Mouse (Mus musculus): ENCODE data around the gene Smdt1. TPM values are rescaled to one million over a fixed set of nuclear protein-coding genes. Genes with fewer than 3 reads are reported as not detected.

Gene Smdt1
- 259 and 323 TPM in 2 replicates for polyA plus RNA-seq (2012; rRNA removed)

GRCm38 (mm10) chr15:82338593-82339112, at the start of gene Smdt1, which contains the start of the genes Naga and Pheta2:
Smdt1 (plus strand) TSS chr15:82338959.
Naga (minus strand) TSS chr15:82338925.
Pheta2 (plus strand) TSS chr15:82338942.

GRCm38 (mm10) chr15:82298764-82299561, 39.8 kb upstream of the Smdt1 start, which contains the start of gene Wbp2nl:
Wbp2nl (plus strand) TSS chr15:82298954.

GRCm38 (mm10) chr15:82354126-82354945, 15.6 kb downstream of the Smdt1 start, which contains the start of gene Ndufa6:
Ndufa6 (minus strand) TSS chr15:82354322.

GRCm38 (mm10) chr15:82379871-82380713, 41.3 kb downstream of the Smdt1 start, which contains the start of gene Cyp2d22:
Cyp2d22 (minus strand) TSS chr15:82380260.

GRCm38 (mm10) chr15:82393922-82394321, 55.2 kb downstream of the Smdt1 start, which contains the start of gene Cyp2d11:
Cyp2d11 (minus strand) TSS chr15:82394022.

Other genes with a start within 250 kb of the Smdt1 start
- gene Ccdc134, start 211.0 kb upstream of the Smdt1 start, polyA plus RNA-seq (2012; rRNA removed): 9.7 and 10.2 TPM in 2 replicates
- gene Srebf2, start 191.8 kb upstream of the Smdt1 start, polyA plus RNA-seq (2012; rRNA removed): 273 and 329 TPM in 2 replicates
- 0.20 and 0.28 TPM in 2 replicates for gene Shisa8, start 126.1 kb upstream of the Smdt1 start, polyA plus RNA-seq (2012; rRNA removed)
- 2.9 and 7.8 TPM in 2 replicates for gene Tnfrsf13c, start 114.6 kb upstream of the Smdt1 start, polyA plus RNA-seq (2012; rRNA removed)
- 18.0 and 25.1 TPM in 2 replicates for gene Cenpm, start 94.2 kb upstream of the Smdt1 start, polyA plus RNA-seq (2012; rRNA removed)
- 0.09 TPM in 2 replicates for gene 1500009C09Rik, start 86.6 kb upstream of the Smdt1 start, polyA plus RNA-seq (2012; rRNA removed)
- gene Sept3, start 64.1 kb upstream of the Smdt1 start, polyA plus RNA-seq (2012; rRNA removed): 0.57 and 0.87 TPM in 2 replicates
- 0.13 and 0.66 TPM in 2 replicates for gene Wbp2nl, start 40.0 kb upstream of the Smdt1 start, polyA plus RNA-seq (2012; rRNA removed)
- gene Naga, start within 50 bp of the Smdt1 start, polyA plus RNA-seq (2012; rRNA removed): 385 and 410 TPM in 2 replicates
- 0.95 and 1.2 TPM in 2 replicates for gene Pheta2, start within 50 bp of the Smdt1 start, polyA plus RNA-seq (2012; rRNA removed)
- gene Ndufa6, start 15.4 kb downstream of the Smdt1 start, polyA plus RNA-seq (2012; rRNA removed): 457 and 560 TPM in 2 replicates
- 55.6 and 68.7 TPM in 2 replicates for gene Cyp2d22, start 41.3 kb downstream of the Smdt1 start, polyA plus RNA-seq (2012; rRNA removed)
- gene Cyp2d11, start 55.1 kb downstream of the Smdt1 start, polyA plus RNA-seq (2012; rRNA removed): 0.09 and 0.22 TPM in 2 replicates
- gene Cyp2d10, start 68.2 kb downstream of the Smdt1 start, polyA plus RNA-seq (2012; rRNA removed): 103 and 104 TPM in 2 replicates
- 48.4 and 53.8 TPM in 2 replicates for gene Cyp2d9, start 94.5 kb downstream of the Smdt1 start, polyA plus RNA-seq (2012; rRNA removed)
- 56.4 and 63.9 TPM in 2 replicates for gene Cyp2d12, start 216.1 kb downstream of the Smdt1 start, polyA plus RNA-seq (2012; rRNA removed)

Measured in colon, adult 2 months (tissue).